19 mouse cellular contexts compared by ENCODE assay signal in the genomic region with DNA sequence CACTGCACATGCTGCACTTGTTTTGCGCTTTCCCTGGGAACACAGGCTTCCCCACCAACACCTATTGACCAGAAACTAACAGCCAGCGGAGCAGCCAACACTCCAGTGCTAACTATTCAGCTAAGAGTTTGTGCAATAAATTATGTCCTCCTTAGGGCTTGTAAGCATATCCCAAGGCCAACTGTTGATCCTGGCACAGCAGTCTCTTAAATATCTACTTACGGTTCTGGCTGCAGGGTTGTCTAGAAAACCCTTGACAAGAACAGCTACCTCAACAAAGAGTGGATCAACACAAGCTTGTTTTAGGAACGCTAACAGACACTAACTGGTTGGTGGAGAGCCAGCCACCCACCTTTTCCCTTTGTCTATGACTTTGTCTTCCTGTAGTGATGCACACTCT. TPM values are rescaled to one million over a fixed set of nuclear protein-coding genes. Genes with fewer than 3 reads are reported as not detected.
DNase-seq lines count a peak whose midpoint lies in the region; ATAC-seq and TF ChIP-seq lines count a peak whose summit lies in the region.
"Had no signal": no experiment of that assay in that cellular context is flagged by ENCODE, and none has a peak within 500 bp of the region (broad histone marks: within the 10 kb centered on the region; RNA-seq: fewer than 3 reads in every experiment).

No protein-coding gene starts in this region.

- no peak overlapping the region for H3K4me3 ChIP-seq in gastrocnemius, adult 2 months
- no peak overlapping the region for H3K4me3 ChIP-seq in kidney, postnatal 0 days (replicated peaks; ENCODE audit: low read depth, low read length)
- H3K4me3 ChIP-seq: embryonic facial prominence, embryonic 15.5 days; erythroblast, embryonic 14.5 days; forebrain, embryonic 15.5 days; heart, embryonic 12.5 days; hindbrain, embryonic 10.5 days; intestine, embryonic 15.5 days had no signal

- TF ChIP-seq CTCF in gastrocnemius, adult 2 months (IDR thresholded peaks at IDR 0.05) = no peak
- no peak for TF ChIP-seq CTCF in kidney, postnatal 0 days (IDR thresholded peaks at IDR 0.05; ENCODE audit: low read depth)

- DNase-seq in gastrocnemius, adult 2 months = peak; percentile 24
- no peak for DNase-seq in gastrocnemius, postnatal 36 days
- peak; percentile 76 for DNase-seq in kidney, postnatal 0 days (ENCODE audit: low spot score)
- DNase-seq in kidney, adult 9 months = no peak
- peak; percentile 67 for DNase-seq in gonadal fat pad, adult 2 months (ENCODE audit: low read depth)
- DNase-seq in skeletal muscle tissue, adult 2 months (ENCODE audit: low read depth, low spot score) = peak; percentile 22
- no peak for DNase-seq in ovary, postnatal 14 days (ENCODE audit: low spot score)
- DNase-seq: adrenal gland, postnatal 14 days; cerebellum, adult 11 months; cerebellum, adult 8-10 months; cerebellum, postnatal 14 days; embryo, embryonic 11 days had no signal

- no peaks in the 10 kb centered on the region for H3K9me3 ChIP-seq in kidney, postnatal 0 days (replicated peaks; ENCODE audit: low read length)
- H3K9me3 ChIP-seq: embryonic facial prominence, embryonic 15.5 days; forebrain, embryonic 15.5 days; heart, embryonic 12.5 days; hindbrain, embryonic 10.5 days; intestine, embryonic 15.5 days had no signal

- H3K27ac ChIP-seq in gastrocnemius, adult 2 months = no peak overlapping the region
- H3K27ac ChIP-seq in kidney, postnatal 0 days = no peak overlapping the region
- H3K27ac ChIP-seq: embryonic facial prominence, embryonic 15.5 days; forebrain, embryonic 15.5 days; hindbrain, embryonic 10.5 days; hindbrain, embryonic 14.5 days; intestine, embryonic 15.5 days had no signal

- ATAC-seq in kidney, postnatal 0 days (replicated peaks; ENCODE audit: low FRiP score, low read depth) = no peak
- ATAC-seq: forebrain, embryonic 15.5 days; intestine, embryonic 15.5 days had no signal

- intact Hi-C loops in gastrocnemius, adult 2 months (cut with DNase I) = loop anchor here (5.0 kb wide), 1 partner anchor 149 kb away; no protein-coding TSS in a partner anchor
- intact Hi-C loops in gastrocnemius, postnatal 36 days (cut with DNase I) = no loop called here

- H3K4me2 ChIP-seq in kidney, postnatal 0 days (ENCODE audit: low read length) = no peak overlapping the region
- H3K4me2 ChIP-seq: embryonic facial prominence, embryonic 15.5 days; forebrain, embryonic 15.5 days; hindbrain, embryonic 14.5 days; intestine, embryonic 15.5 days had no signal

- no peaks in the 10 kb centered on the region for H3K36me3 ChIP-seq in kidney, postnatal 0 days (ENCODE audit: insufficient read depth, low read length)
- H3K36me3 ChIP-seq: embryonic facial prominence, embryonic 15.5 days; forebrain, embryonic 15.5 days; heart, embryonic 12.5 days; hindbrain, embryonic 10.5 days; intestine, embryonic 15.5 days had no signal

- 50% methylated on average over 4 of the region's 4 CpGs for WGBS in kidney, postnatal 0 days

- no peaks in the 10 kb centered on the region for H3K27me3 ChIP-seq in kidney, postnatal 0 days (ENCODE audit: insufficient read depth, low read length)
- H3K27me3 ChIP-seq: embryonic facial prominence, embryonic 15.5 days; forebrain, embryonic 15.5 days; intestine, embryonic 15.5 days had no signal

- no peak overlapping the region for H3K9ac ChIP-seq in kidney, postnatal 0 days (ENCODE audit: low read depth, low read length)
- H3K9ac ChIP-seq: embryonic facial prominence, embryonic 15.5 days; forebrain, embryonic 15.5 days; heart, embryonic 12.5 days; hindbrain, embryonic 14.5 days; intestine, embryonic 15.5 days had no signal

- no peaks in the 10 kb centered on the region for H3K4me1 ChIP-seq in kidney, postnatal 0 days (replicated peaks; ENCODE audit: insufficient read depth, low read length)

RNA-seq across cellular contexts. Expression of a gene that starts 38.6 kb away (rescaled TPM):
- total RNA-seq in gastrocnemius, adult 2 months (2021) = 1 to 10 TPM; 3.0 to 3.9 TPM
- total RNA-seq in gastrocnemius, postnatal 36 days (2021) = 1 to 10 TPM; 2.4 to 3.6 TPM
- 42.0 and 43.7 TPM in 2 replicates for polyA plus RNA-seq in kidney, postnatal 0 days (2015; fragmentation: Nextera tagmentation; extraction: Ambion mirVana)
- 8.3 and 13.0 TPM in 2 replicates for polyA plus RNA-seq in gonadal fat pad, adult 2 months (2012; rRNA removed)

Comparison
In these comparisons a context has a peak if more than half of its experiments do, and no peak if none do; other contexts are left out.
1. DNase-seq: peak in gastrocnemius, adult 2 months (single experiment), kidney, postnatal 0 days (single experiment), gonadal fat pad, adult 2 months (single experiment) and skeletal muscle tissue, adult 2 months (single experiment); none in gastrocnemius, postnatal 36 days (0 of 2), kidney, adult 9 months (single experiment) and ovary, postnatal 14 days (single experiment).